Mouse (Mus musculus) cerebellum, postnatal 4 days (tissue): ENCODE data around the gene Tmem151a.
A peak's percentile ranks its signal among the peaks of the same experiment; 100 is the strongest.

ENCODE experiments used
- DNase-seq, 2 experiments: peaks; one replicate each; pipeline ENCODE4 v3.0.0; 2022; ENCODE audit warnings: low spot score in 2 of 2, mixed read lengths in 1 of 2

Tmem151a gene

DNA sequence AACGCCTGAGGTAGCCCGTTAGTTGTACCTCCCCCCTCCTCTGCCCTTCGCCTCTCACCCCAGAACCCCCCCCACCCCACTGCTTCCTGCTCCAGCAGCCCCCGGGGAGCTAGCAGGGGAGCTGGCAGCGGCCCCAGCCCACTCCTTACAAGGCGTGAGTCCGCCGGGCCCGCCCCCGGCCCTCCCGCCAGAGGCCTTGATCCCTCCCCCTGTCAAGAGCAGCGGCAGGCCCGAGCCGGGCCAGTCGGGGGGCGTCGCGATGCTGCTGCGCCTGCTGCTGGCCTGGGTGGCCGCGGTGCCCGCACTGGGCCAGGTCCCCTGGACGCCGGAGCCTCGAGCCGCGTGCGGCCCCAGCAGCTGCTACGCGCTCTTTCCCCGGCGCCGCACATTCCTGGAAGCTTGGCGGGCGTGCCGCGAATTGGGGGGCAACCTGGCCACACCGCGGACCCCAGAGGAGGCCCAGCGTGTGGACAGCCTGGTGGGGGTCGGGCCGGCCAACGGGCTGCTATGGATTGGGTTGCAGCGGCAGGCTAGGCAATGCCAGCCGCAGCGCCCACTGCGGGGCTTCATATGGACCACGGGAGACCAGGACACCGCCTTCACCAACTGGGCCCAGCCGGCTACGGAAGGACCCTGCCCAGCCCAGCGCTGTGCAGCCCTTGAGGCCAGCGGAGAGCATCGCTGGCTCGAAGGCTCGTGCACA lies 17.3 kb downstream of the Tmem151a start, which contains the start of gene Cd248:
Gene Cd248, plus strand, starts transcription at position 212 of the 703 bp plus-strand sequence.
- DNase-seq = peak in 1 of 2 experiments; percentile 51

DNA sequence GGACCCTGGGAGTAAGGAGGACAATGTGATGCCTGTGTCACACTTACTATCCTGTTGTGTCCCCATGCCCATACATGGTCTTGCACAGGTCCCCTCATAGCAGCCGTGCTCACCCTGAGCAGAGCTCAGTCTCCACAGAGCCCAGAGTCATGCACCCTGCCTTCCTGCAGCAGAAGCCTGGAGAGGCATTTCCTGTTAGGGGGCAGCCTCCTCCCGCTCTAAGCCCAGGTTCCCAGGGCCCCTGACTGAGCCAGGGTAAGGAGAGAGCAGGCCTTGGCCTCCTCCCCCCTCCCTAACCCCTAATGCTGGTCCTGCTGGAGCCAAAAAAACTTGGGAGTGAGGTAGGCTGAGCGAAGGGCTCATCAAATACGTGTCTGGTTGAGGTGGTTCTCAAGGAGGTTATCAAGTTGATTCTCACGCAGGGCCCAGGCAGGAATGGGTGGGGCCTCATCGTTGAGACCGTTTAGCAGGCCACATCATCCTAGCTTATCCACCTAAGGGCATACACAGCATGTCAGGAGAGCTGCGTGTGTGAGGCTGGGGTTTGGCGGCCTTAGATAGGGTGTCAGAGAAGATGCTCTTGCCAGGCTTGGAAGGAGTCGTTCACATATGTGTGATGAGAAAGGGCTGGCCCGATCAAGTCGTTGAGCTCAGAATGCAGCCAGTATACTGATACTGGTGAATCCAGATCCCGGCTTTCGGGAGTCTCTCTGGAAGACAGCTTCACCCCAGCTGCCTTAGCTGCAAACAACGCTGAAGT lies 18.1 kb downstream of the Tmem151a start:
- no peak for DNase-seq

DNA sequence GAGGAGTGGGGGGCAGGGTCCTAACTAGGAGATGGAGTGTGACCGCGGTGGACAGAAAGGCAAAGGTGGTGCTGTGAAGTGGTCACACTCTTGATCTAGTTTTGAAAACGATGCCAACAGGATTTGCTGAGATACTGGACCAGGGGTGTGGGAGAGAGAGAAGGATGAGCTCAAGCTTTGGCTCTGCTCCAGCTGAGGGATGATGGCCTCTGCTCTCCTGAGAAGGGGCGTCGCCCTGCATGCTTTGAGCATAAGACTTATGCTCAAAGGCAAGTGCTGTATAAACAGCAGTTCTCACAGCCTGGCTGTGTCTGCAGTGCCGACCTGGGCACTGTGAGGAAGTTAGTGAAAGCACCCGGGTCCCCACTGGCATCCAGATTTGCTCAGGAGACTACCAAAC lies 20.2 kb downstream of the Tmem151a start:
- DNase-seq = no peak

DNA sequence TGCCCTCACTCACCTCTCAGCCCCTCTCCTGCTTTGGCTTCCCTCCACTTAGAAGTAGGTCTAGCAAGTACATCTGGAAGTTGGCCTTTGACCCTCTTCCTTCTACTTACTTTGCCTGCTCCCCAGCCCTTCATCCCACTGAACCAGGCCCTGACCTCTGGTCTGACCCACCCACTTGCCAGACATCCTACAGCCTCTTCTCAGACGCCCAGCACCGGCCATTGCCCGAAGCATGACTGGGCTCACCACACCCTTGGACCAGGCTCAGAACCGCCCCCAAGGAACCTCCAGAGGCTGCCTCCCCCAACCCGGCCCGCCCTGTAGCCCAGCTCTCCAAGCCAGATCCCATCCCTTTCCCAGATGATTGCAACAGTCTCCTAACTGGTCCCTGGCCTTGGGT lies 22.9 kb downstream of the Tmem151a start:
- DNase-seq = no peak

DNA sequence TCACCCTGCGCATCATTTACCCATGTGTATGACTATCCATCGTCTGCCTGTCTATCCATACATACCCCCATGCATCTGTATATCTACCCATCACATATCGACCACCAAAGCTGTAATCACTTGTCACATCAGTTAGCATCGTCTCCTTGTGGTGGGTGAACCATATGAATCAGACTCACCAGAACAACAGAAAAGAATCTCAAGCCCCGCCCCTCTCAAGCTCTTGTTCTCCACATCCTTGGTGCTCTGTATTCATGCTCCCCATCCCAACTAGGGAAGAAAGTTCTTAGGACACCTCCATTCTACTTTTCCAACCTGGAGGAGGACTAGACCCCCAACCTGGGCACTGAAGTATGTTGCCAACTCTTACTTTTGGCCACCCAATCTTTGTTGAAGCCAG lies 23.3 kb downstream of the Tmem151a start:
- DNase-seq = no peak

DNA sequence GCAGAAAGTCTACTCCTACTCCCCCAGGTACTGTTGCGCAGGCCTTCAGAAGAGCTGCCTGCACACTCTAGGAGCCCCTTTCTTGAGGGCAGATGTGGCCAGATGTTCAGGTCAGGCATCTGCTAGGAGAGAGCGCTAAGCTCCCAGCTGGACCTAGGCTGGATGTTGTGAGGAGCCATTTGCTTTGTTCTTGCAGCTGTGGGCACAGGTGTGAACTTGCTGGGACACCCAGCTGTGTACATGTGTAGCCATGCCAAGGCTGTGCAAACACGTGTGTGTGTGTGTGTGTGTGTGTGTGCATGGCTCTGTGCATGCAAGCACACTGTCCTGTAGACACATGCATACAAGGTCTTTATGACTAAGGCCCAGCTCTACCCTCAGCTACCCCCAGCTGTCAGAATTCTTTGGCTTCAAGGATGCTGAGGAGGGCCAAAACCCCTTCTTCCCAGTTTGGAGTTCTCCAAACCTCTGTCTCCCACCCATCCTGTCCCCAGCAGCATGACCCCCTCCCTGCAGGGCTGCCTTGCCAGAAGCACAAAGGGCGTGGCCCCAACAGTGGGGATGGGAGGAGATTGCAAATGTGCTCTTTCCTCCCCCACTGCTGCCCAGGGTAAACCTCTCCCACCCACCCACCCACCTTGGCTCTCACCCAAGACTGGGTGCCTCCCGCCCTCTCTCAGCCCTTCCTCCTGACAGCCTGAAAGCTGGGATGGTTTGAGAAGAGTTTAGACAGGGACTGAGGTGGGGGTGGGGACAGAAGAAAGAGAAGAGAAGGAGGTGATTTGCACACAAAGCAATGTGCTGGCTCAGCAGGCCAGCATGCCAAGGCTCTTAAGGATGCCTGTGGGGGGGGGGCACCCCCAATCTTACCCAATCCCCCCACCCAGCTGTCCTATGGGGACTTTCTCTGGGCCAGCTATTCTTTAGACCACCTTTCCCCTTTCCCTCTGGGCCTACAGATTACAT lies 24.7 kb downstream of the Tmem151a start:
- no peak for DNase-seq

DNA sequence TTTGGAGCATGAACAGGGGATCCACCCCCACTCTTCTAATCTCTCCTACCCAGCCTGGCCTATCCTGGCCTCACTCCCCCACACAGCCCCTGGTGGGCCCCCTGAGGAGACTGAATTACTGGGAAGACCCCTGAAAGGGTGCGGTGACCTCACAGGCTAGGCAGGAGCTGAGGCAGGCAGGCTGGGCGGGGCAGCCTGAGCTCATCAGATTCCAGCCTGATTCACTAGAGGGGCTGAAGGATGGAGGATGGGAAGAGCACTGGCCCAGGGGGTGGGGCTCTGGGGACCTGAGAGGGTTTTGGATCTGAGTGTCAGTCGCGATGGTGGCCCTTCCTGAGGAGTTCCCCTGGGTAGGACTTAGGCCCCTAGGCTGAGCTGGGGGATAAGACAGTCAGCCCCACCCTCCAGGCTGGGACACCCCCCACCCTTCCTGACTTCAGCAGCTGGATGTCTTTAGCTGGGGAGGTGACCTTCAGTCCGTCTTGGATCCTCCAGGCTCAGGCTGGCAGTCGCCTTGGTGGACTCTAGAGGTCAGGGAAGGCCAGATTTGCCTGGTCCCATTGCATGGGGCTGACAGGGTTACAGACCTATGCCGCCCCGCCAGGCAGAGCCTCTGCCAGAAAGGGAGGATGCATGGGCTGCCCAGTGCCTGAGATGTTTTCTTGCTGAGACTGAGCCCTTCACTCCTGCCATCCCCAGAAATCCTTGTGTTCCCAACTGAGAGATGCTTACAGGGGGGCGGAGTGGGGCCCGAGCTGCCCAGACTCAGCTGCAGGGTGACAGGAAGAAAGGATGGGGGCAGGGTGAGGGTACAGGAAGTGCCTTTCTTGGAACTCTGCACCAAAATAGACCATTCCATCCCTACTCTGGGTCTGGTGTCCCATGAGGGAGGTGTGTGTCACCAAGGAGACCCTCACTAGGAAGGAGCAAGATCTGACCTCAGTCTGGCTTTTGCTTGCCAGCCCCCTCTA lies 26.2 kb downstream of the Tmem151a start:
- no peak for DNase-seq

DNA sequence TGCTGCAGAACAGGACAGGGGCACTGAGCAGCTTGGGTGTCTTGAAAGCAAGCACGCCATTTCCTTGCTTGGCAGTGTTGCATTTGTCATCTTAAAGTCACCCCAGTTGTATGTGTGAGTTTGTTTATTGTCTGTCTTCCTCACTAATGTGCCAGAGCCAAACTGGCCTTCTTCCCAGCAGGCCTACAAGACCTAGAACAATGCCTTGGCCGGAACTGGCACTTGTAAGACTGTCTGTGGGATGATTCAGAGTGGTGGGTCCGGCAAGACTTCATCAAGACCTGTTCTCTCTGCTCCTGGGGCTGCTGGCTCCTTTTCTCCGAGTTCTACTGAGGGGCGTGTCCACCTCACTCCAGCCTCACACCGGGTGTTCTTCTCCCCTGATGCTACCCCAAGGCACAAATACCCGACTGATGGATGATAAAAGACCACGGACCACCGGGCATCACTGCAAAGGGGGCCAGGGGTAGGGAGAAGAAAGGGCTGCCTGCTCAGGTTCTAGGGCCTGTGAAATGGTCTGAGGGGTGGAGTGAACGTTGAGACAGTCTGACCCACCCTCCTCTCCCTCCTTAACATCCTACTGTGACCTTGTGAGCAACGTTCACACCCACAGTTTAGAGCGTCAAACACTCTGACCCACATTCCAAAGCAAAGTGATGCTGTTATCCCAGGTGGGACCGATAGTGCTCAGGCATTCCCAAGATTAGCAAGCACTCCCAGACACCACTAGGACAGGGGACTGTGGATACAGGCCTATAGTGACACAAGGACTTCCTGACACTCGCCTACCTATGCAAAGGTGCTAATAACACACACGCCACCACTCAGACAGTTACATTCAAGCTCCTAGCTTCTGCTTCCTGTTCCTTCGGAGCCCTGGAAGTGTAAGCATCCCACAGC lies 27.2 kb downstream of the Tmem151a start:
- no peak for DNase-seq

DNA sequence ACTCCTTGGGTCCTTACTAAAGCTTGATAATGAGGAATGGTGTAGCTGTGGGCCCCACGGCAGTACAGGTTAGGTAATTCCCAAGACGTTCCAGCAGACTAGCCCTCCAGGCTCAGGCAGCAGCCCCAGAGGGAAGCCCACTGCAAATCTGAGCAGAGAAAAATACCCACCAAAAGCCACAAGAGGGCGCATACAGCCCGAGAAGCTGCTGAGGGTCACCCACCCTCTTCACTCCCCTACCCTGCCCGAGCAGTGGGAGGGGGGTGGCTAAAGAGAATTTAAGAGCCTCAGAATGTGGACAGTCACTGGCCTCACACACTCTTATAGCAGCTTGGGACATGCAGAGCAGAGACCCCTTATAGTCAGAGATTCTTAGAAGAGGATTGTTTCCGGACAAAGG lies 29.1 kb downstream of the Tmem151a start:
- DNase-seq = peak in 1 of 2 experiments; percentile 58

DNA sequence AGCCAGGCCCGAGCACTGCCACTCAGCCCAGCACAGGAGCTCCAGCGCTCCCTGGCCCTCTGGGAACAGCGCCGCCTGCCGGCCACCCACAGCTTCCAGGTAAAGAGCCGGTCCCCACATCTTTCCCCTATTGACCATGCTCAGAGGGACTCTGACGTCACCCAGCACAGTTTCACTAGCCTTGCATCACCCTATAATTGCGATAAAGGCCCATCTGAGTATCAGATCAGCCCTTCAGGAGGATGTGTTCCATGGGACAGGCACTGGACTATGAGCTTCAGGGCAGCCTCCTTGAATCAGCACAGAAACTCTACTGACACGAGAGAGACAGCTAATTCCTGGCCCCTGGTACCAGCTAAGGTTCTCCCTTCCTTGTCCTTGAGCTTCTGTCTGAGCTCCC lies 31.4 kb downstream of the Tmem151a start:
- peak in 1 of 2 experiments; percentile 59 for DNase-seq

DNA sequence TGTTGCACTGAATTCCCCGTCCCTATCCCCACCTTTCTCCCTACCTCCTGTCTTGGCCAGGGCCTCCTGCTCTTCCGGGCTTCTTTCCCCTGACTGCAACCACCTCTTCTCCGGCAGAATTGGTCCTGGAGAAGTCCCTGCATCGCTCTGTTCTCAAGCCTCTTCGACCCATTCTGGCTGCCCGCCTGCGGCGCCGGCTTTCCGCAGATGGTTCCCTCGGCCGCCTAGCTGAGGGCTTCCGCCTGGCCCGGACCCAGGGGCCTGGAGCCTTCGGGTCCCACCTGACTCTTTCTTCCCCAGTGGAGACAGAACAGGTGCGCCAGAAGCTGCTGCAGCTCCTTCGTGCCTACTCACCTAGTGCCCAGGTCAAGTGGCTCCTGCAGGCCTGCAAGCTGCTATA lies 32.5 kb downstream of the Tmem151a start:
- DNase-seq = no peak

DNA sequence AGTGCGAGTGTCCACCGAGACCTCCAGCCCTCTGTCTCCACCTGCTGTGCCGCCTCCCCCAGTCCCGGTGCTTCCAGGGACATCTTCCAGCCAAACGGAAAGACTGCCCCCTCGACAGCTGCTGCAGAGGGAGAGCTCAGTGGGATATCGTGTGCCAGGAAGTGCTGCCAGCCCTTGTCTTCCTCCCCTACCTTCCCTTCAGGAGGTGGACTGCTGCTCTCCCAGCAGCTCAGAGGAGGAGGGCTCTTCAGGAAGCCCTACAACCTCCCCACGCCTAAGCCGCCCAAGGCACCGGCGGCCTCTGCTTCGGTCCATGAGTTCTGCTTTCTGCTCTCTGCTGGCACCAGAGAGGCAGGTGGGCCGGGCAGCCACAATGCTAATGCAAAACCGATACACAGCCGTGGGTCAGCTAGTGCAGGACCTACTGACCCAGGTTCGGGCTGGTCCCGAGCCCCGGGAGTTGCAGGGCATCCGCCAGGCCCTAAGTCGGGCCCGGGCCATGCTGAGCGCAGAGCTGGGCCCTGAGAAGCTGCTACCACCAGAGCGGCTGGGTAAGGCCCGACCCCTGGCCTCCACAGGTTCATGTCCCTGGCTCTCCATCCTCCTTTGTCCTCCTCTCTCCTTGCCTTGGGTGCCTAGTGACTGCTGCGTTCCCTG lies 33.0 kb downstream of the Tmem151a start:
- peak in 1 of 2 experiments; percentile 39 for DNase-seq

DNA sequence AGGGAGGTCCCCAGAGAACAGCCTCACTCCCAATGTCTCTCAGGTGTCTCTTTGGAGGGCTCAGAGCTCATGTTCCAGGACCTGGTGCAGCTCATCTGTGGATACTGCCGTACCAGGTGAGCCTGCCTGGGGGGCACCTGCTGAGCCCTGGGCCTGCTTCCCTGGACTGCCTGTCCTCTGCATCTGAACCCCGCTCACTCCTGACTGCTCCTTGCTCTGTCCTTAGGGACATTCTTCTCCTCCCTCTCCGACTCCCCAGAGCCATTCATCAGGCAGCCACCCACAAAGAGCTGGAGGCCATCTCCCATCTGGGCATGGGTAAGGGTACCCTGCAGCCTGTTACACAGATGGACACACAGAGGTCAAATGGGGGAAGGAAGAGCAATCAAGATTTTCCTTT lies 33.8 kb downstream of the Tmem151a start:
- no peak for DNase-seq

DNA sequence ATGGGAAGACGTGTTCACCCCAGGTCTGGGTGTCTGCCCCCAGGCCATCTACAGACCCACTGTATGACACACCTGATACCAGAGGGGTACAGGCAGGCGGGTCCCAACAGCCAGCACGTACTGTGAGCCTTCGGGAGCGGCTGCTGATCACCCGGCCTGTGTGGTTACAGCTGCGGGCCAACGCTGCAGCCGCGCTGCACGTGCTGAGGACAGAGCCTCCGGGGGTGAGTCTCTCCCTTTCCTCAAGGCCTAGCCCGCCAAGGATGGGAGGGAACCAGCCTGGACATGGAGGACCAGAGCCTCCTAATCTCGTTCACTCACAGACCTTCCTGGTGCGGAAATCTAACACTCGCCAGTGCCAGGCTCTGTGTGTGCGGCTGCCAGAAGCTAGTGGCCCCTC lies 34.3 kb downstream of the Tmem151a start:
- peak in 1 of 2 experiments; percentile 14 for DNase-seq

DNA sequence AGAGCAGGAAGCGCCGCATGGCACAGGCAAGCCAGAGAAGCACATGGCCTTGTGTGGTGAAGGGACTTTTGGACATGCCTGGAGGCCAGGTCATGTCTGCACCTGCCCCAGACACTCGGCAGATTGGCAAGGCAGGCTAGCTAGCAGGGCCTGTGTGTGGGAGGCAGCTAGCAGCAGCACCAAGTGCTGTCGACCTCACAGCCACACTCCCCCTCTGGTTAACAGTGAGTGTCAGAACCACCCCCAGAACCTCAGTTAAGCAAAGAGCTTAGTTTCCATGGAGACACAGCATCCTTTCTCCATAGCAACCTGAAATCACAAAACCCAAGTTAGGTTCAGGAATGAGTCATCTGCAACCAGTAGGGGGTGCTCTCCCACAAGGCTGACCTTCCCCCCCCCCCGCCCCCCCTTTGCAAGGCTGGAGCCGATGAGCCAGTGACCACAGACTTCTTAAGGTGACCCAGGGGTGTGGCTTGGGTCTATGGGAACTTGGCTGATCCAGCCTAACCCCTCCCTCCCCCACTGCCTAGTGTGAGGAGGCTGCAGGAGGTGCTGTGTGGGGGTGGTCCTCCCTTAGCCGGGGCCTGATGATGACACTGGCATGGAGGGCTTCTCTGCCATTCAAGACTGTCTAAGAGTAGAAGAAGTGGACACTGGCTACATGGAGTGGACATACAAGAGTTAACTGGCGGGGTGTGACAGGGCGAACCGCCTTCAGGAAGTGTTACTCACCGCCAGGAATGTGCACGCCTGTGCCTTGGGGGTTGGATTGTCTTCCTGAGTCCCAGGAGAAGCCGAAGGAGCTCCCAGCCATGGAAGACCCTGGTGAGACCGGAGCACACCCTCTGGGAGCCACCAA lies 35.1 kb downstream of the Tmem151a start, which contains the start of gene Rin1:
Gene Rin1, plus strand, starts transcription at position 435 of the 859 bp plus-strand sequence.
- peak in 1 of 2 experiments; percentile 15 for DNase-seq

DNA sequence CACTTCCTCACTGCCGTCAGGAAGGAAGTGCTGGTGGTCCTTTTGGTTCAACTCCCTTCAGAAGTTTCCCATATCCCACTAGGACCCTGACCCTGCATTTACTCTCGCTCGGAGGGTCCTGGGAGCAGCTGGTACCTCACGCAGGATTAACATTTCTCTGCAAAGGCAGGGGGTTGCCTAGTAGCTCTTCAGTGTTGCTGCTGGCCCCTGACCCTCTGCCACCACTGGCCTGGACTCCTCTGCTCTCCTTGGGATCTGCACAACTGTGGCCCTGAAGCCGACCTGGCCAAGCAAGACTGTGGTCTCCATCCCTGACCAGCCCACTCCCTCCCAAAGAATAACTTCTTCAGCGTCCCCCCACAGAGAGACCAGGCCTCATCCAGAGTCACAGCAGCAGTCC lies 36.0 kb downstream of the Tmem151a start:
- DNase-seq = no peak

DNA sequence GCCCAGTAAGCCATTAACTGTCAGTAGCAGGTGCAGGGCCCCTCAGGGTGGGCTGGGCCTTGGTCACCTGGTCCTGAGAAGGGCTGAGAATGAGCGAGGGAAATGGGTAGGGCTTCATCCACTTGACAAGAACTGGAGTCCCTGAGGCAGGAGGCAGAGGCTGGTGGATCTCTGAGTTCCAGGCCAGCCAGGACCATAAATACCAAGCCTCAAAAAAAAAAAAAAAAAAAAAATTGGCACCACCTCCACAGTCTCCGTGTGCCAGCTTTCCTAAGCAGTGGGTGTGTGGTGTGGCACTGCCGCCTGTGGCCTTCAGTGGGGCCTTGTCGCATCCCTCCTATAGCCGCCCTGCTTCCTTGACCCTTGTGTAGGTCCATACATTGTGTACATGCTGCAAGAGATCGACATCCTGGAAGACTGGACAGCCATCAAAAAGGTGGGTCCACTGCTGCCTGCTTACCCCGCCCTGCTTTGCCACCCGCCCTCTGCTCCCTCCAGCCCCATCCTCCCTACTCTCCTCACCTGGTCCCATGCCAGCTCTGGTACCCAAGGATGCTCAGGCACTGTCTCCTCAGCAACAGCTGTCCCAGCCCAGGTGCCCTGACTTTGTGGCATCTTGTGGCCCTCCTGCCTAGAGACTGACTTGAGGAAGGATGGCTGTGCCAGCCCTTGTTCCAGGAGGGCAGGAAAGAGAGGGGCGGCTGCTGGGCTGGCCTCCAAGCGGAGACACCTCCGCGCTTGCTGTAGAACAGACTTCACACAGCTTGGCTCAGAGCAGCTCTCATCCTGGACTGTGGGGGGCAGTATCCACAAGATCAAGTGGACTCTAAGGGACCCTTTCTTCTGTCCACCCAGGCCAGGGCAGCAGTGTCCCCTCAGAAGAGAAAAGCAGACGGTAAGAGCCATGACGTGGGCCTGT lies 36.9 kb downstream of the Tmem151a start:
- DNase-seq = no peak
